Mouse (Mus musculus) CH12.LX (cell line): ENCODE results near the gene Mmp28. TPM values are rescaled to one million over a fixed set of nuclear protein-coding genes. Genes with fewer than 3 reads are reported as not detected.

Experiments used
- DNase-seq: peaks from one replicate; pipeline ENCODE4 v3.0.0-alpha.2; 2013; ENCODE audit errors: extremely low read depth
- H3K27ac ChIP-seq: 2 replicates; pipeline ENCODE4 v1.5.1; 2012; ENCODE audit warnings: low read depth, mild to moderate bottlenecking, control low read depth, moderate library complexity; ENCODE audit not compliant: insufficient read depth
- H3K27me3 ChIP-seq: replicated peaks from 2 replicates; pipeline ENCODE3; 2012; ENCODE audit warnings: inconsistent platforms
- H3K36me3 ChIP-seq, 2 experiments: replicated peaks in 1 of 2; 2 replicates each; pipeline versions ENCODE3 to v1.6.1; 2012; ENCODE audit warnings: inconsistent platforms in 1 of 2, low read length in 1 of 2, mild to moderate bottlenecking in 1 of 2, mixed read lengths in 1 of 2, moderate library complexity in 1 of 2; ENCODE audit not compliant: control insufficient read depth in 1 of 2, insufficient read depth in 1 of 2
- H3K4me1 ChIP-seq, 2 experiments: 2 replicates each; pipeline ENCODE4 v1.6.1; 2012; ENCODE audit warnings: inconsistent platforms in 1 of 2, moderate library complexity in 1 of 2; ENCODE audit not compliant: insufficient read depth in 2 of 2, control insufficient read depth in 1 of 2
- H3K4me2 ChIP-seq: 2 replicates; pipeline ENCODE4 v1.6.1; 2012; ENCODE audit warnings: low read depth, mild to moderate bottlenecking, control low read depth; ENCODE audit not compliant: poor library complexity, insufficient read depth, severe bottlenecking
- H3K4me3 ChIP-seq, 3 experiments: fragments of 150-350 bp in 1 of 3; sonication (generic) in 1 of 3; replicated peaks in 1 of 3; 2 replicates each; pipeline versions ENCODE3 to v1.5.1; 2011 to 2012; ENCODE audit warnings: low read depth in 2 of 3, low read length in 2 of 3, mild to moderate bottlenecking in 2 of 3, moderate library complexity in 2 of 3, control low read depth in 1 of 3, improper control_type of control experiment in 1 of 3, inconsistent platforms in 1 of 3, mixed read lengths in 1 of 3; ENCODE audit not compliant: poor library complexity in 1 of 3
- H3K79me2 ChIP-seq: replicated peaks from 2 replicates; pipeline ENCODE4 v1.6.1; 2012; ENCODE audit warnings: mild to moderate bottlenecking, moderate library complexity; ENCODE audit not compliant: control insufficient read depth, poor library complexity, insufficient read depth, severe bottlenecking; ENCODE audit errors: extremely low read depth
- H3K9ac ChIP-seq: 2 replicates; pipeline ENCODE4 v1.6.1; 2012; ENCODE audit warnings: low read depth, mild to moderate bottlenecking, control low read depth, moderate library complexity; ENCODE audit not compliant: insufficient read depth
- H3K9me3 ChIP-seq: replicated peaks from 2 replicates; pipeline ENCODE3; 2012; ENCODE audit warnings: low read length, inconsistent platforms, mixed read lengths
- BHLHE40 ChIP-seq: IDR thresholded peaks from 2 replicates; pipeline ENCODE4 v1.6.1; 2011; ENCODE audit warnings: mild to moderate bottlenecking, low read depth, low read length, improper control_type of control experiment
- CHD1 ChIP-seq: IDR thresholded peaks from 2 replicates; pipeline ENCODE4 v1.6.1; 2012; ENCODE audit warnings: low read depth, low read length, improper control_type of control experiment, inconsistent platforms
- E2F4 ChIP-seq: IDR thresholded peaks from 2 replicates; pipeline ENCODE4 v1.6.1; 2011; ENCODE audit warnings: low read depth, low read length, improper control_type of control experiment; ENCODE audit not compliant: insufficient replicate concordance
- EP300 ChIP-seq: IDR thresholded peaks from 2 replicates; pipeline ENCODE4 v1.6.1; 2011; ENCODE audit warnings: low read length, improper control_type of control experiment
- GABPA ChIP-seq: IDR thresholded peaks from 2 replicates; pipeline ENCODE4 v1.6.1; 2012; ENCODE audit warnings: low read depth, low read length, improper control_type of control experiment, inconsistent platforms; ENCODE audit not compliant: insufficient replicate concordance
- HCFC1 ChIP-seq: IDR thresholded peaks from 2 replicates; pipeline ENCODE4 v1.6.1; 2012; ENCODE audit warnings: low read depth, mild to moderate bottlenecking, inconsistent platforms, low read length, improper control_type of control experiment
- IRF4 ChIP-seq: IDR thresholded peaks from 2 replicates; pipeline ENCODE4 v1.6.1; 2014; ENCODE audit warnings: low read depth, mild to moderate bottlenecking, inconsistent platforms, low read length, improper control_type of control experiment
- JUN ChIP-seq: IDR thresholded peaks from 2 replicates; pipeline ENCODE4 v1.6.1; 2011; ENCODE audit warnings: low read depth, mild to moderate bottlenecking, low read length, improper control_type of control experiment, moderate library complexity; ENCODE audit not compliant: insufficient read depth
- MAFK ChIP-seq: IDR thresholded peaks from 2 replicates; pipeline ENCODE4 v1.6.1; 2011; ENCODE audit warnings: low read length, improper control_type of control experiment; ENCODE audit not compliant: insufficient replicate concordance
- MAX ChIP-seq: IDR thresholded peaks from 2 replicates; pipeline ENCODE4 v1.6.1; 2011; ENCODE audit warnings: low read length, improper control_type of control experiment
- MAZ ChIP-seq: IDR thresholded peaks from 2 replicates; pipeline ENCODE4 v1.6.1; 2012; ENCODE audit warnings: low read depth, mild to moderate bottlenecking, inconsistent platforms, low read length, improper control_type of control experiment, moderate library complexity
- MEF2A ChIP-seq: IDR thresholded peaks from 2 replicates; pipeline ENCODE4 v1.6.1; 2014; ENCODE audit warnings: low read depth, mild to moderate bottlenecking, inconsistent platforms, low read length, improper control_type of control experiment, borderline replicate concordance
- NRF1 ChIP-seq: IDR thresholded peaks from 2 replicates; pipeline ENCODE4 v1.6.1; 2014; ENCODE audit warnings: low read depth, mild to moderate bottlenecking, inconsistent platforms, low read length, improper control_type of control experiment, moderate library complexity
- PAX5 ChIP-seq: IDR thresholded peaks from 2 replicates; pipeline ENCODE4 v1.6.1; 2012; ENCODE audit warnings: low read length, inconsistent platforms, mixed read lengths
- POLR2A ChIP-seq: IDR thresholded peaks from 2 replicates; pipeline ENCODE4 v1.6.1; 2011; ENCODE audit warnings: low read depth, mild to moderate bottlenecking, improper control_type of control experiment, low read length
- POLR2AphosphoS2 ChIP-seq: IDR thresholded peaks from 2 replicates; pipeline ENCODE4 v1.6.1; 2011; ENCODE audit warnings: low read depth, low read length, improper control_type of control experiment
- RAD21 ChIP-seq: IDR thresholded peaks from 2 replicates; pipeline ENCODE4 v1.6.1; 2011; ENCODE audit warnings: low read depth, mild to moderate bottlenecking, low read length, improper control_type of control experiment, moderate library complexity
- RCOR1 ChIP-seq: conservative IDR thresholded peaks from 2 replicates; pipeline ENCODE4 v1.6.1; 2012; ENCODE audit warnings: low read depth, mild to moderate bottlenecking, inconsistent platforms, low read length, improper control_type of control experiment
- TBP ChIP-seq: conservative IDR thresholded peaks from 2 replicates; pipeline ENCODE4 v1.6.1; 2011; ENCODE audit warnings: low read depth, low read length, improper control_type of control experiment
- TCF12 ChIP-seq: IDR thresholded peaks from 2 replicates; pipeline ENCODE4 v1.6.1; 2014; ENCODE audit warnings: low read depth, mild to moderate bottlenecking, inconsistent platforms, low read length, improper control_type of control experiment
- USF2 ChIP-seq: conservative IDR thresholded peaks from 2 replicates; pipeline ENCODE4 v1.6.1; 2011; ENCODE audit warnings: low read depth, low read length, improper control_type of control experiment
- ZC3H11A ChIP-seq: IDR thresholded peaks from 2 replicates; pipeline ENCODE4 v1.6.1; 2012; ENCODE audit warnings: low read depth, mild to moderate bottlenecking, inconsistent platforms, low read length, improper control_type of control experiment
- ZKSCAN1 ChIP-seq: IDR thresholded peaks from 2 replicates; pipeline ENCODE4 v1.6.1; 2012; ENCODE audit warnings: low read depth, inconsistent platforms, low read length, improper control_type of control experiment, borderline replicate concordance
- dilution Hi-C: fragments of 300-500 bp; cut with MboI; formaldehyde crosslinking; loops from 2 replicates; pipeline ENCODE4 v1.14.3; 2020; ENCODE audit warnings: low sequenced_read_pairs; ENCODE audit not compliant: extremely low pct_unique_long_range_greater_than_20kb, extremely low pct_ligation_motif_present
- in situ Hi-C: fragments of 300-500 bp; cut with MboI; formaldehyde crosslinking; loops from 3 replicates; pipeline ENCODE4 v1.14.3; 2019; ENCODE audit warnings: low sequenced_read_pairs, low pct_ligation_motif_present, low pct_unique_long_range_greater_than_20kb, mixed read lengths
- polyA plus RNA-seq: library from polyadenylated mRNA; unstranded; fragments of >175 nt; gene quantifications from 2 replicates; pipeline ENCODE4 v1.2.1, GENCODE M21; 2012; ENCODE audit warnings: low read depth; ENCODE audit not compliant: insufficient read length
- total RNA-seq, 2 experiments: library from RNA; depleted of rRNA; stranded (reverse); fragments of 300-350 nt in 1 of 2; fragments of >200 nt in 1 of 2; gene quantifications; 2 replicates each; pipeline ENCODE4 v1.2.3; 2012 to 2014

Mmp28 gene
- total and polyA plus RNA-seq, 3 experiments = 0.17 TPM; not detected in 2

- Histone ChIP-seq H3K4me2 (no peak overlapping the region), H3K36me3 (peaks cover 38 to 82% of the 10 kb centered on the region in 2 experiments), H3K9ac (no peak overlapping the region), H3K27me3 (no peaks in the 10 kb centered on the region), H3K4me3 (no peak overlapping the region), H3K27ac (no peak overlapping the region), H3K4me1 (peaks cover 12 to 31% of the 10 kb centered on the region in 2 experiments), H3K9me3 (no peaks in the 10 kb centered on the region), H3K79me2 (no peaks in the 10 kb centered on the region)
- DNase-seq = no peak
- no peak for TF ChIP-seq BHLHE40
- TF ChIP-seq TBP = no peak
- no peak for TF ChIP-seq GABPA
- TF ChIP-seq POLR2AphosphoS2 = no peak
- TF ChIP-seq RCOR1 = no peak
- no peak for TF ChIP-seq POLR2A
- TF ChIP-seq JUN = no peak
- no peak for TF ChIP-seq PAX5
- TF ChIP-seq IRF4 = no peak
- no peak for TF ChIP-seq ZC3H11A
- TF ChIP-seq EP300 = no peak
- TF ChIP-seq NRF1 = no peak
- TF ChIP-seq ZKSCAN1 = no peak
- in situ Hi-C loops (no loop called here), dilution Hi-C loops (no loop called here)
Observed at GRCm38 (mm10) chr11:83397626-83398025, 65.2 kb downstream of the Mmp28 start.

GRCm38 (mm10) chr11:83394802-83395439 is 68.0 kb downstream of the Mmp28 start:
- DNase-seq = no peak
- H3K4me3 ChIP-seq = no peak overlapping the region
- in situ Hi-C loops = no loop called here
- no peaks in the 10 kb centered on the region for H3K79me2 ChIP-seq
- peaks cover 53 to 87% of the 10 kb centered on the region in 2 experiments for H3K36me3 ChIP-seq
- H3K27me3 ChIP-seq = no peaks in the 10 kb centered on the region
- no peak overlapping the region for H3K4me2 ChIP-seq
- no peaks in the 10 kb centered on the region for H3K9me3 ChIP-seq
- TF ChIP-seq E2F4 (no peak), MAX (no peak), ZKSCAN1 (no peak), RAD21 (no peak), RCOR1 (no peak), JUN (no peak), BHLHE40 (no peak), MEF2A (no peak), POLR2A (no peak), MAFK (no peak), TBP (no peak), CHD1 (no peak), USF2 (no peak), MAZ (no peak), TCF12 (no peak), PAX5 (no peak), HCFC1 (no peak)
- TF ChIP-seq, all 38 proteins: peak for 0
- Histone ChIP-seq H3K27ac (no peak overlapping the region), H3K9ac (no peak overlapping the region), H3K4me1 (peaks cover 12 to 21% of the 10 kb centered on the region in 2 experiments)
- dilution Hi-C loops = no loop called here
